Mouse (Mus musculus) forebrain, embryonic 10.5 days (tissue): ENCODE measurements around the gene Atg2b. TPM values are rescaled to one million over a fixed set of nuclear protein-coding genes. Genes with fewer than 3 reads are reported as not detected.

Experiments
- DNase-seq: peaks from one replicate; pipeline ENCODE4 v3.0.0-alpha.2; 2017; ENCODE audit warnings: low spot score; ENCODE audit errors: extremely low spot score
- H3K27ac ChIP-seq: fragments of 300-500 bp; sonication (generic); 2 replicates; pipeline ENCODE4 v1.5.1; 2016; ENCODE audit warnings: mild to moderate bottlenecking
- H3K27me3 ChIP-seq: fragments of 300-500 bp; sonication (generic); 2 replicates; pipeline ENCODE4 v1.6.1; 2016; ENCODE audit warnings: mild to moderate bottlenecking; ENCODE audit not compliant: poor library complexity, severe bottlenecking
- H3K36me3 ChIP-seq: fragments of 300-500 bp; sonication (generic); replicated peaks from 2 replicates; pipeline ENCODE4 v1.6.1; 2016; ENCODE audit warnings: mild to moderate bottlenecking, moderate library complexity
- H3K4me1 ChIP-seq: fragments of 300-500 bp; sonication (generic); 2 replicates; pipeline ENCODE4 v1.6.1; 2016
- H3K4me3 ChIP-seq: fragments of 300-500 bp; sonication (generic); 2 replicates; pipeline ENCODE4 v1.5.1; 2016; ENCODE audit warnings: mild to moderate bottlenecking, moderate library complexity
- H3K9me3 ChIP-seq: fragments of 300-500 bp; sonication (generic); 2 replicates; pipeline ENCODE4 v1.6.1; 2016; ENCODE audit warnings: mild to moderate bottlenecking, moderate library complexity
- WGBS: fragments of 180-500 bp; shearing (Covaris S2); methylation state at CpG from one replicate; pipeline ENCODE4 v1.1.7; 2016; 5-methylcytosine and 5-hydroxymethylcytosine counted together
- polyA plus RNA-seq: library from polyadenylated mRNA; unstranded; fragments of >200 nt; fragmentation: Nextera tagmentation; extraction: Ambion mirVana; gene quantifications from 2 replicates; pipeline ENCODE4 v1.2.1, GENCODE M21; 2016

Gene Atg2b
- polyA plus RNA-seq, 1 experiment from 2014 or later: 11.4 TPM

DNA sequence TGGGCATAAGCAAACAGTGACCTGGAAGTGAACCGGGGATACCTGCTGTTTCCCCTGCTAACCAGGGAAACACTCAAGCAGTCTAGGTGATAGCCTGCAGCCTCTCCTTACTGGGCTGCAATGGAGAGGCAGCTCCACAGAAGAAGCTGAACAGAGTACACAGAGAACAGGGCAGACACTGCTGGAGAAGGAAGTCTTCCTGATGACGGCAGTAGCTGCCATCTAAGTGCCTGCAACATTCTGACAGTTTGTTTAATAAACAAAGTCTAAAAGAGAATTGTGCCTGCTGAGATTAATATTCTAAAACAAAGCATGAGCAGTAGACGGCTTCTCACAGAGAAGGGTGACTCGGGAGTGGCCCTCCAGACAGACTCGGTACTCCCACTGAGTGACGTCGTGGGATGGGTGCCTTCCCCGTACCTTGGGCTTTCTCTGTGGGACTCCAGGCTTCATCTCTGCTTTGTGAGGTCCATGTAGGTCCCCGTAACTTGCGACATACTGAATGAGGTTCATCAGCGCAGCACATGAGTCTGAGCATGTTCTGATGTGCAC is 42.2 kb downstream of the Atg2b start:
- Histone ChIP-seq H3K4me3 (no peak overlapping the region), H3K9me3 (no peaks in the 10 kb centered on the region), H3K36me3 (peaks cover 99% of the 10 kb centered on the region), H3K27me3 (no peaks in the 10 kb centered on the region), H3K27ac (no peak overlapping the region), H3K4me1 (no peaks in the 10 kb centered on the region)
- no peak for DNase-seq
- WGBS: 95% methylated on average over 11 of the region's 11 CpGs

DNA sequence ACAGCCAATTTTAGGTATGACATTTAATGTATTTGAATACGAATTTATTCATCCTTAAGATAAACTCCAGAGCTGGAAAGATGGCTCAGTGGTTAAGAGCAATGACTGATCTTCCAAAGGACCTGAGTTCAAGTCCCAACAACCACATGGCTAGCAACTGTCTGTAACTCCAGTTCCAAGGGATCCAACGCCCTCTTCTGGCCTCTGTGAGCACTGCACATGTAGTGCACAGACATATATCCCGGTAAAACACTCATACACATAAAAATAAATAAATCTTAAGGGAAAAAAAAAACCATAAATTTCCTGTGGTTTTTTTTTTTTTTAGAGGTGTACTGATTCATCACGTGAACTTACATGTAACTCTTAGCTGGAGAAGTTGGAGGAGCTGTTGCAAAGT is 47.5 kb downstream of the Atg2b start:
- Histone ChIP-seq H3K27ac (no peak overlapping the region), H3K9me3 (no peaks in the 10 kb centered on the region), H3K27me3 (no peaks in the 10 kb centered on the region), H3K4me3 (no peak overlapping the region), H3K4me1 (no peaks in the 10 kb centered on the region), H3K36me3 (peaks cover 100% of the 10 kb centered on the region)
- DNase-seq: no peak
- WGBS: 82% methylated on average over 4 of the region's 4 CpGs

DNA sequence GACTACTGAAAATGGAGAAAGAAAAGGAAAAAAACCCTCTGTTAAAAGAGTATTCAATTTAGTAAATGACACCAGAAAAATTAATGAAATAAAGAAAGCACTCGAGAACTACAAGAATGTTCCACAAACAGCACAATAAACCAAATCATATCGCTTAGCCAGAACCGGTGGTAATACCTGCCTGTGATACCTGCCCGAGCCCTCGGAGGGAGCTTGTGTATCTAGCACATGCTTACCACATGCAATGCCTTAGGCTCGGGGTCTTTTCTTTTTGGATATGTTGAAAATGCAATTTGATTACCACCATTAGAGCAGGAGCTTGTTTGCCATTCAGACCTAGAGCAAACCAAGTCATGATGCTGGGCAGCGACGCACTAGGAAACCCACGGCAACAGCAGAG is 48.5 kb downstream of the Atg2b start:
- no peaks in the 10 kb centered on the region for H3K27me3 ChIP-seq
- 95% methylated on average over 9 of the region's 9 CpGs for WGBS
- H3K4me1 ChIP-seq: no peaks in the 10 kb centered on the region
- H3K27ac ChIP-seq: no peak overlapping the region
- DNase-seq: no peak
- H3K9me3 ChIP-seq: no peaks in the 10 kb centered on the region
- peaks cover 100% of the 10 kb centered on the region for H3K36me3 ChIP-seq
- H3K4me3 ChIP-seq: no peak overlapping the region

DNA sequence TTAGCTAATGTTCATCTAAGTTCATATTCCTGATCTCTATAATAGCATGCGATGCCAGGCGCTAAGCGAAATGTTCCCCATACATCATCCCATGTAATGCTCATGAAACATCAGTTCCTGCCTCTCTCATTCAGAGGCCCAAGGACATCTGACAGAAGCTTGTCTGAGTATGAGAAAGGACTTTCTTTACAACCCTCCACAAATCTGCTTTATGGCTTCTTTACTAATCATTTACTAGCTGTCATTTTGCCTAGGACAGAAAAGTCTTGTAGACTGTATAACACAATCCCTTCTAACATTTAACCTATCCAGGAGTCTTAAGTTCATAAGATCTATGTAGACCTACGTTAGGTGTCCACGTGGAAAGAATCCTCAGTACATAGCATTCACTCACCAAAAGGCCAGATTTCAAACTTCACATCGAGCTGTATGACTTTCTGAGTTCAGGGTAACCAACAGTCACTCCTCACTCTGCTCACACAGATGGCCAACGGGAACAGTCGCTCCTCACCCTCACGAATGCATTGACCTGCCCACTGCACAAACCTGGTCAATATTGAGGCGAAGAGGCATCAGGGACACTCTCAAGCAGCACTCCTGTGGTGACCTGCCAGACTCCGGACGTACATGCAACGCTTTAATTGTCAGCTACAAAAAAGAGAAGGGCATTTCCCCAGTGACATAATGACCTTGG is 50.5 kb downstream of the Atg2b start:
- WGBS: 93% methylated on average over 13 of the region's 13 CpGs
- no peak for DNase-seq
- H3K36me3 ChIP-seq: peaks cover 90% of the 10 kb centered on the region
- no peaks in the 10 kb centered on the region for H3K4me1 ChIP-seq
- H3K4me3 ChIP-seq: no peak overlapping the region
- H3K27ac ChIP-seq: no peak overlapping the region
- no peaks in the 10 kb centered on the region for H3K27me3 ChIP-seq
- H3K9me3 ChIP-seq: no peaks in the 10 kb centered on the region

DNA sequence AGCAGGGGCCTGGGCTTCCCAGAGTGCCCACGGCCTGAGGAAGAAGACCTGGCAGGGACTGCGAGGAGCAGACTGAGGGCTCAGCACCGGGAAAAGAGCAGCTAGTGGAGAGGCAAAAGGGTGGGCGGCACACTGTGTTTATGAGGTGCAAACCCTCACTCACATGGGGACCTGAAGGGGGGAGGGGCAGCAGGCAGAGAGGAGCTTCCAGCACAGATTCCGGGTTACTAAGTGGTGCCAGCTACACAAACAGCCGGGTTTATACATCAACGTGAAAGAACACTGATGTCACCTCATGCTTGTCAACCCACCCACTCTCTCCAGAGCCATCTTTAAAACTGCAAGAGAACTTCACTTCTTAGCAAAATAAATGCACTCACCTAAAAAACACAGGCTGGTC is 59.2 kb downstream of the Atg2b start:
- Histone ChIP-seq H3K27me3 (no peaks in the 10 kb centered on the region), H3K36me3 (peaks cover 71% of the 10 kb centered on the region), H3K4me3 (no peak overlapping the region), H3K4me1 (peaks cover 4% of the 10 kb centered on the region), H3K27ac (no peak overlapping the region), H3K9me3 (no peaks in the 10 kb centered on the region)
- no peak for DNase-seq
- 72% methylated on average over 7 of the region's 7 CpGs for WGBS

DNA sequence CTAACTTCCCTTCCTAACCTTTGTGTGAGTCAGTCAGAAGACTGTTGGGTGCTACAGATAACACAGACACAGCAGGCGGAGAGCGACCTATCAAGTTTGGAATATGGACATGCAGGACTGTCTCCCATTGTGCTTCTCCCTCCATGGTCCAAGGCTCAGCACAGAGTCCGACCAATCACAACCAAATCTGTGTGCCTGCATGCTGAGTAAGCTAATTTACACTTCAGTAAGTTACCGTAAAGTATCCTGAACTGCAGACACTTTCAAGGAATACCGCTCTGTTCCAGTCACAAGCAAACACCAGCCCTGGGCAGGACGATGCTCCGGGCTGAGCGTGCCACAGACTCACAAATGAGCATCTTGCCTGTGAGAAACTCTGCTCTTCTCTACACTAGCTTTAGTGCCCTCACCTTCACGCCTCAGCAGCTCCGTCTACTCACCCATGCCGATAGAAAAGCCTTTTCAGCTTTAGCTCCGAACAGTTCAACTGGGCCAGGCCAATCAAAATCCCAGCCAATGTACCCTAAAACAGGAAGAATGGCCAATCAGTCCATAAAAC is 62.0 kb downstream of the Atg2b start:
- H3K27me3 ChIP-seq: no peaks in the 10 kb centered on the region
- 69% methylated on average over 12 of the region's 12 CpGs for WGBS
- no peak overlapping the region for H3K27ac ChIP-seq
- peaks cover 4% of the 10 kb centered on the region for H3K4me1 ChIP-seq
- no peaks in the 10 kb centered on the region for H3K9me3 ChIP-seq
- peaks cover 81% of the 10 kb centered on the region for H3K36me3 ChIP-seq
- no peak for DNase-seq
- no peak overlapping the region for H3K4me3 ChIP-seq

DNA sequence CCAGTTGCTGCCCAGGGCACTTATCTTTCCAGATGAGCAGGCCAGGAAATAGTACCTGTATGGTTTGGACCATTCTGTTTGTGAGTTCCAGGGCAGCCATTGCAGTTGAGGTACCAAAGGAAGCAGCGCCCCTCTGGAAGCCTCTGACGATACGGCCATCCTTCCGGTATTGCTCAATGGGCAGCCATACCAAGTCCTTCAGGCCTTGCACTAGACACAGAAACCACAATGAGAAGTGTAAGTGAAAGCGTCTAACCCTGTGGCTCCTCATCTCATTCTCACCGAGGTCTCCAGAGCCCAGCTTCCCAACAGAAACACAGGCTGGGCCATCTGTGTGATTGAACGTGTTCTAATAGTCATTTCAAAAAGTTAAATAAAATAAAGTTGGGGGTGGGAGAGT is 63.0 kb downstream of the Atg2b start:
- Histone ChIP-seq H3K4me1 (peaks cover 4% of the 10 kb centered on the region), H3K27ac (no peak overlapping the region), H3K4me3 (no peak overlapping the region), H3K36me3 (peaks cover 82% of the 10 kb centered on the region), H3K9me3 (no peaks in the 10 kb centered on the region), H3K27me3 (no peaks in the 10 kb centered on the region)
- DNase-seq: no peak
- WGBS: 96% methylated on average over 7 of the region's 7 CpGs

DNA sequence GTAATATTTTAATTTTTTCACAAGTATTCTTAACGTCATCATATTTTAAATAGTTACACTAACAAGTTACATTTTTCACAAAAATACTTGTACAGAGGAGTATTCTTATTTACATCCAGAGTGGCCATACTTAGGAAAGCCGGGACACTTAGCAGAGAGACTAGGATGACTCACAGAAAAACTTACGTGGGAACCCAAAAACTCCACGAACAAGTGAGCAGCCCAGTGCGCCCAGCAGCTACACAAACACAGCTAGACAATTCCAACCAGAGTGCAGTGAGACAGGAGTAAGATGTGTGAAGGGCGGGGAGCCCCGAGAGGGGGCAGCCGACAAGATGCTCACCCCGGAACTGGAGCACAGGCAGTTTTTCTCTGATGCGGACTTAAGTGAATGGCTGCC is 71.5 kb downstream of the Atg2b start:
- no peaks in the 10 kb centered on the region for H3K9me3 ChIP-seq

DNA sequence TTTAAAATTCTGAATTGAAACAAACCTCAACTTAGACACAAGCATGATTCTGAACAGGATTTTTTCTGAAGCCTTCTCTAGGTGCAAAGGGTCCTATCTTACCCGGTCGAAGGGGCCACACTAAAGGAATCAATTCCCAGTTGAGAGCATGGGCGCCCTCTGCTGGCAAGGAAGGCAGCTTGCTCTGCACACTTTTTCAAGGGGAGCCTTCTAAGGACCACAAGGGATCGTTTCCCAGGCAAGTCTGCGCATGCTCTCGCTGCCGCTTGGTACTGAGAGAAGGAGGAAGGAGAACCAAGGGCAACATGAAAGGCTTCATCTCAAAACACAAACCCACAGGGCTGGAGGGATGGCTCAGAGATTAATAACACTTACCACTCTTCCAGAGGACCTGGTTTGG is 73.3 kb downstream of the Atg2b start:
- no peaks in the 10 kb centered on the region for H3K9me3 ChIP-seq
- H3K27me3 ChIP-seq: peaks cover 7% of the 10 kb centered on the region
- no peak overlapping the region for H3K27ac ChIP-seq
- WGBS: 13% methylated on average over 7 of the region's 7 CpGs
- peak; percentile 81 for DNase-seq
- H3K36me3 ChIP-seq: peaks cover 22% of the 10 kb centered on the region
- H3K4me3 ChIP-seq: no peak overlapping the region
- peaks cover 9% of the 10 kb centered on the region for H3K4me1 ChIP-seq

More for the DNA sequence above, 71.5 kb downstream of the Atg2b start:
- Histone ChIP-seq H3K4me1 (peaks cover 9% of the 10 kb centered on the region), H3K36me3 (peaks cover 40% of the 10 kb centered on the region), H3K4me3 (no peak overlapping the region), H3K27me3 (no peaks in the 10 kb centered on the region), H3K27ac (no peak overlapping the region)
- no peak for DNase-seq
- WGBS: 94% methylated on average over 10 of the region's 10 CpGs

DNA sequence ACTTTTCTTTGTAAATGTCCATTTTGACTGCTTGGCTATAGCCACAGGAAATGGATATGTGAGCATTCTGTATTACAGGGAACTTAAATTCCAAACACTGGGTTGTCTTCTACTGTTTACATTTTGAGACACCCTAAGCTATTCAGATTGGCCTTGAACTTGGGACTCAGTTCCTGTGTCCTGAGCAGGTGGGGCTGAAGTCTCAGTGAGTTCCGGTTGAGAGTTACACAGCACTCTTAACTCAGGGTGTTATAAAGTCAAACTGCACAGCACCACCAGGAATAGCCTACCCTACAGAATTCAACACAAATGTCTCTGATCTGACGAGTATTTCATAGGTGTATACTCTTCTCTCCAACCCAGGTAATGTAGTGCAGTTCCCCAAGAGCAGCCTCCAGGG is 74.0 kb downstream of the Atg2b start:
- H3K9me3 ChIP-seq: no peaks in the 10 kb centered on the region
- H3K27ac ChIP-seq: no peak overlapping the region
- peaks cover 14% of the 10 kb centered on the region for H3K27me3 ChIP-seq
- DNase-seq: no peak
- peaks cover 13% of the 10 kb centered on the region for H3K4me1 ChIP-seq
- peaks cover 15% of the 10 kb centered on the region for H3K36me3 ChIP-seq
- 93% methylated on average over 2 of the region's 2 CpGs for WGBS
- no peak overlapping the region for H3K4me3 ChIP-seq

DNA sequence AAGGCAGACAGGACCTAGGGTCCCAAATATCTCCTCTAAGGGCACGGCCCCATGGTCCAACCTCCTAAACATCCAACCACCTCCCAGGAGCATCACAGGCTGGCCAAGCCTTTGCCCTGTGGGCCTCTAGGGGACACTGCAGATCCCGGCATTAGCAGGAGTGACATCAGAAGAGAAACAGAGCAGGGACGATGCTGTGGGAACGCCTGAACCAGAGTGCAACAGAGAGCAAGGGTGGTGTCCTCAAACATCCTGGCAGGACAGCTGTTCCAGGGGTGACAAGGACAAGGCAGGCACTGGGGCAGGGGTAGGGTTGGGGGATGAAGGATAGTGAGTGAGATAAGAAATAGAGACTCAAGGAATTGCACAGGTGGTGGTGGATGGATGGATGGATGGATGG is 78.1 kb downstream of the Atg2b start:
- H3K36me3 ChIP-seq: no peaks in the 10 kb centered on the region
- H3K27ac ChIP-seq: peak overlapping the region; percentile 13; the same call in 1 of the 2 replicates
- no peak for DNase-seq
- H3K9me3 ChIP-seq: no peaks in the 10 kb centered on the region; the same call in 1 of the 2 replicates
- peaks cover 25% of the 10 kb centered on the region for H3K27me3 ChIP-seq
- peaks cover 28% of the 10 kb centered on the region for H3K4me1 ChIP-seq
- 75% methylated on average over 4 of the region's 4 CpGs for WGBS
- no peak overlapping the region for H3K4me3 ChIP-seq

DNA sequence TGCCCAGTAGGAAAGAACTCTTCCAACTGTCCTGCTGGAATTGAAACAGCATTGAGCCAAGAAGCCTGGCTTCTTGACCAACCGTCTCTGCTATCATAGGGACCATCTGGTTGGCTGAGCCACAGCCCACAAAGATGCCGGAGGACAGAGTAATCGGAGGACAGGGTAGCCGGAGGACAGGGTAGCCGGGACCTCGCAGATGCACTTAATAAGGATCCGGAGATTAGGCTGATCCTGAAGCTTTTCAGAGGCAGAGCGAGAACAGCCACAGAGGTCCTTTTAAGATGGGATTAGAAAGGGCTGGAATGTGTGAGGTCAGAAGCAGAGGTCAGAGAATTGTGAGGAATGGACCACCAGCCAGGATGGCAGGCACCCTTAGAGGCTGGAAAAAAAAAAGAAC is 79.8 kb downstream of the Atg2b start:
- WGBS: 4% methylated on average over 8 of the region's 8 CpGs
- Histone ChIP-seq H3K4me1 (peaks cover 39% of the 10 kb centered on the region), H3K4me3 (no peak overlapping the region), H3K9me3 (no peaks in the 10 kb centered on the region; the same call in 1 of the 2 replicates), H3K36me3 (no peaks in the 10 kb centered on the region), H3K27ac (peak overlapping the region; percentile 62; the same call in 1 of the 2 replicates), H3K27me3 (peaks cover 25% of the 10 kb centered on the region)
- peak; percentile 39 for DNase-seq

DNA sequence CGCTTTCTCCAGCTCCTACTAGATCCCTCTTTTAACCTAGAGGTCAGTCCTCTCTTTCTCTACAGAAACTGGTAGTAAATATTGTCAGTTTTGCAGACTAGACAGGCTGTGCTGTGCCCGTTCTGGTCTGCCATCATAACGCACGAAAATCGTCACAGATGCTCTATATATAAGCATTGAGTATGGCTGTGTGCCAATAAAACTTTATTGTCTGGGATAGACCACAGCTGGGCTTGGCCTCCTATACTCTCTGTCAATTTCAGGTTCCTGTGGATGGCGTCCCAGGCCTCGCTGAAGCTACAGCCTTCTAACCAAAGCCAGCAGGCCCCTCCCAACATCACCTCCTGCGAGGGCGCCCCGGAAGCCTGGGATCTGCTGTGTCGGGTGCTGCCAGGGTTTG is 81.1 kb downstream of the Atg2b start:
- WGBS: 95% methylated on average over 11 of the region's 11 CpGs
- H3K4me3 ChIP-seq: no peak overlapping the region
- H3K4me1 ChIP-seq: peaks cover 51% of the 10 kb centered on the region
- no peaks in the 10 kb centered on the region for H3K36me3 ChIP-seq
- DNase-seq: no peak
- H3K27ac ChIP-seq: 0 out of 2 replicates have a peak overlapping the region, but pooled peaks have one; percentile 16
- no peaks in the 10 kb centered on the region; the same call in 1 of the 2 replicates for H3K9me3 ChIP-seq
- peaks cover 25% of the 10 kb centered on the region for H3K27me3 ChIP-seq
